Mouse (Mus musculus) CD4-positive helper T cell, adult 2 months (primary cell): Measurements from ENCODE around the gene Srgap1.
A peak's percentile ranks its signal among the peaks of the same experiment; 100 is the strongest.

Source experiments
- DNase-seq: peaks from one replicate; pipeline ENCODE4 v3.0.0-alpha.2; 2012; ENCODE audit warnings: low read depth, missing footprints, low spot score

Srgap1 gene

GRCm38 (mm10) chr10:122046904-122047726, at the start of gene Srgap1:
Gene Srgap1 (minus strand): TSS chr10:122047315.
- DNase-seq = peak; percentile 21

- DNase-seq = no peak
Measured at GRCm38 (mm10) chr10:122096462-122096979, 49.4 kb upstream of the Srgap1 start.

- DNase-seq = no peak
Measured at GRCm38 (mm10) chr10:122090472-122090871, 43.4 kb upstream of the Srgap1 start.

- DNase-seq = no peak
Measured at GRCm38 (mm10) chr10:122081352-122081751, 34.2 kb upstream of the Srgap1 start.

GRCm38 (mm10) chr10:122069153-122069552, 22.0 kb upstream of the Srgap1 start:
- DNase-seq = no peak

GRCm38 (mm10) chr10:122055826-122056225, 8.7 kb upstream of the Srgap1 start:
- DNase-seq = no peak

- DNase-seq = peak; percentile 53
Measured at GRCm38 (mm10) chr10:122054535-122054934, 7.4 kb upstream of the Srgap1 start.

GRCm38 (mm10) chr10:122051831-122052230, 4.7 kb upstream of the Srgap1 start:
- DNase-seq = peak; percentile 80

GRCm38 (mm10) chr10:122047727-122048365, 731 bp upstream of the Srgap1 start:
- DNase-seq = peak; percentile 64

GRCm38 (mm10) chr10:122046511-122046903, 608 bp downstream of the Srgap1 start:
- DNase-seq = no peak

GRCm38 (mm10) chr10:122045946-122046345, 1.2 kb downstream of the Srgap1 start:
- no peak for DNase-seq

GRCm38 (mm10) chr10:122044926-122045325, 2.2 kb downstream of the Srgap1 start:
- DNase-seq = no peak

- DNase-seq = peak; percentile 27
Measured at GRCm38 (mm10) chr10:122040372-122040771, 6.7 kb downstream of the Srgap1 start.

- no peak for DNase-seq
Measured at GRCm38 (mm10) chr10:122039566-122039965, 7.5 kb downstream of the Srgap1 start.

- no peak for DNase-seq
Measured at GRCm38 (mm10) chr10:122038554-122038953, 8.6 kb downstream of the Srgap1 start.

GRCm38 (mm10) chr10:122033271-122033670, 13.8 kb downstream of the Srgap1 start:
- no peak for DNase-seq

GRCm38 (mm10) chr10:122030420-122030819, 16.7 kb downstream of the Srgap1 start:
- DNase-seq = no peak

GRCm38 (mm10) chr10:122029738-122030137, 17.4 kb downstream of the Srgap1 start:
- no peak for DNase-seq

GRCm38 (mm10) chr10:122025198-122025597, 21.9 kb downstream of the Srgap1 start:
- no peak for DNase-seq

GRCm38 (mm10) chr10:122020906-122021305, 26.2 kb downstream of the Srgap1 start:
- no peak for DNase-seq

- DNase-seq = no peak
Measured at GRCm38 (mm10) chr10:122020255-122020654, 26.9 kb downstream of the Srgap1 start.

GRCm38 (mm10) chr10:122018594-122019048, 28.5 kb downstream of the Srgap1 start:
- no peak for DNase-seq

GRCm38 (mm10) chr10:122017743-122018142, 29.4 kb downstream of the Srgap1 start:
- no peak for DNase-seq
